ENCODE assay signal across 29 mouse cellular contexts in the genomic region with DNA sequence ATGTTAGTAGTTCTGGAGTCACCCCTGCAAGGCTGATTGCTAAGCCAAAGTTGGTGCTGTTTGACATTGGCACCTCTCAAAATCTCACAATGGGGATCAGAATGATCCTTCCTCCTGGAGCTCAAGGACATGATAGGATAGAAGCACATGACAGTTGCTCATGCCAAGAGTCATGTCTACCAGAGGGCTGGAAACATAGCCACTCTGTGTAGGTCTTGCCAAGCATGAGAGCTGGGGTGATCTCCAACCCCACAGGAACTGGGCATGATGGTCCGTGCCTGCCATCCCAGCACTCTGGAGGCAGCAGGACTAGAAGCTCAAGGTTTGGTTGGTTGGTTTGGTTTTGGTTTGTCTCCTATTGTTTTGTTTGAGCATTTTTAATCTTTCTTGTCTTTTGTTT. TPM values are rescaled to one million over a fixed set of nuclear protein-coding genes. Genes with fewer than 3 reads are reported as not detected.
"Had no signal": no experiment of that assay in that cellular context is flagged by ENCODE, and none has a peak within 500 bp of the region (broad histone marks: within the 10 kb centered on the region; RNA-seq: fewer than 3 reads in every experiment).

No protein-coding gene starts in this region.

- H3K27ac ChIP-seq: heart, adult 2 months; hindbrain, embryonic 10.5 days; hindbrain, embryonic 12.5 days; hindbrain, embryonic 14.5 days; intestine, embryonic 15.5 days; layer of hippocampus, adult 2 months; left cerebral cortex, adult 2 months; limb, embryonic 10.5 days; limb, embryonic 12.5 days; liver, embryonic 13.5 days; liver, embryonic 15.5 days had no signal

- H3K4me1 ChIP-seq: hindbrain, embryonic 10.5 days; hindbrain, embryonic 12.5 days; intestine, embryonic 15.5 days; limb, embryonic 12.5 days; liver, embryonic 13.5 days; liver, embryonic 15.5 days had no signal

- H3K4me2 ChIP-seq: hindbrain, embryonic 12.5 days; hindbrain, embryonic 14.5 days; intestine, embryonic 15.5 days; limb, embryonic 12.5 days; liver, embryonic 11.5 days; liver, embryonic 13.5 days; liver, embryonic 15.5 days had no signal

- H3K36me3 ChIP-seq: hindbrain, embryonic 10.5 days; hindbrain, embryonic 12.5 days; intestine, embryonic 15.5 days; limb, embryonic 10.5 days; limb, embryonic 12.5 days; liver, embryonic 13.5 days; liver, embryonic 15.5 days had no signal

- H3K9ac ChIP-seq: hindbrain, embryonic 12.5 days; hindbrain, embryonic 14.5 days; intestine, embryonic 15.5 days; limb, embryonic 12.5 days; liver, embryonic 13.5 days; liver, embryonic 15.5 days; liver, postnatal 0 days had no signal

- H3K9me3 ChIP-seq: hindbrain, embryonic 10.5 days; hindbrain, embryonic 12.5 days; intestine, embryonic 15.5 days; limb, embryonic 10.5 days; limb, embryonic 12.5 days; liver, embryonic 13.5 days; liver, embryonic 15.5 days had no signal

- ATAC-seq: hindbrain, embryonic 16.5 days; inflammation-experienced regulatory T-cells, adult 6 months; intestine, embryonic 15.5 days; intestine, postnatal 0 days; liver, postnatal 0 days had no signal

- H3K4me3 ChIP-seq: heart, adult 2 months; hindbrain, embryonic 10.5 days; hindbrain, embryonic 12.5 days; intestine, embryonic 15.5 days; layer of hippocampus, adult 2 months; left cerebral cortex, adult 2 months; limb, embryonic 10.5 days; limb, embryonic 12.5 days; liver, embryonic 13.5 days; liver, embryonic 15.5 days had no signal

- H3K27me3 ChIP-seq: hindbrain, embryonic 12.5 days; intestine, embryonic 15.5 days; limb, embryonic 12.5 days; liver, embryonic 13.5 days; liver, embryonic 15.5 days had no signal

- DNase-seq: gastrocnemius, postnatal 14 days; gastrocnemius, postnatal 36 days; kidney, adult 18-20 months; kidney, adult 8-10 months; kidney, postnatal 10 days; kidney, postnatal 25 days; kidney, postnatal 4 days; liver; liver, embryonic 13.5 days; liver, postnatal 0 days had no signal

RNA-seq across cellular contexts. Expression of gene Gucy1b2, which starts 5.4 kb away (rescaled TPM):
- total RNA-seq: gastrocnemius, adult 18-20 months; gastrocnemius, adult 8-10 months; gastrocnemius, postnatal 14 days; gastrocnemius, postnatal 36 days had no signal
- polyA plus RNA-seq: gonadal fat pad, adult 2 months; inflammation-experienced regulatory T-cells, adult 6 months; intestine, embryonic 15.5 days; kidney, embryonic 14.5 days; kidney, embryonic 16.5 days; liver, embryonic 13.5 days; liver, embryonic 15.5 days; liver, postnatal 0 days had no signal
